Mouse (Mus musculus): ENCODE measurements around the gene Os9. TPM values are rescaled to one million over a fixed set of nuclear protein-coding genes. Genes with fewer than 3 reads are reported as not detected.
A peak's percentile ranks its signal among the peaks of the same experiment; 100 is the strongest.

Gene Os9
- polyA plus RNA-seq, 1 experiment = 114 TPM

DNA sequence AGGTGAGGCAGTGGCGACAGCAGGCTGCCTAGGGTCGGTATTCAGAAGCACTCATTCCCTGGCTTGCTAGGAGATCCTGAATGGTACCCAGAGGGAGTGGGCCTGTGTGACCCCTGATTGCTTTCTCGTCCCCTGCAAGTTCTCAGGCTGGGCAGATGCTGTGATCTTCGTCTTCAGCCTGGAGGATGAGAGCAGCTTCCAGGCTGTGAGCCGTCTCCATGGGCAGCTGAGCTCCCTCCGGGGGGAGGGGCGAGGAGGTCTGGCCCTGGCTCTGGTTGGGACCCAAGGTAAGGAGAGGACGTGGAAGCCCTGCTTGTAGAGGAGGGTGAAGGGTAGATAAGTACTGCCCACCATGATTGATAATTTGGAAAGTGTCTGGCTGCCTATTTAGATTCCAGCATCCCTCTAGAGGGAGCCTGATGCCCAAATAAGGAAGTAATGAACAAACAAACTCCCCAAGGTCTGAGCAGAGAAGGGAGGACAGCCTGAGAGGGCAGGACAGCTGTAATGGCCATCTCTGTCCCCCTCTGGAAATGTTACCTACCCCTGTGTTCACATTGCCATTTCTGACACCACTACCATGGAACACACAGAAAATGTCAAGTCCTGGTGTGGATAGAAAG, 37.5 kb downstream of the Os9 start:
- Histone ChIP-seq H3K4me3 (ENCODE audit: insufficient read depth, low read depth, low read length) (no peak overlapping the region), H3K27ac (ENCODE audit: insufficient read depth, low read depth, low read length) (no peak overlapping the region), H3K27me3 (replicated peaks; ENCODE audit: control insufficient read depth, insufficient read depth, low read length) (peaks cover 5% of the 10 kb centered on the region), H3K4me1 (ENCODE audit: control insufficient read depth, insufficient read depth, low read length) (0 out of 2 replicates have a peak, but pooled peaks cover under 1% of the 10 kb centered on the region), H3K36me3 (ENCODE audit: control insufficient read depth, insufficient read depth, low read length) (no peaks in the 10 kb centered on the region)
- TF ChIP-seq CTCF (conservative IDR thresholded peaks at IDR 0.05; ENCODE audit: insufficient read depth, insufficient read length, low read depth, low read length) (no peak), POLR2A (IDR thresholded peaks at IDR 0.05; ENCODE audit: low read depth, low read length) (no peak)
- 46% methylated on average over 8 of the region's 8 CpGs for WGBS
- no peak for DNase-seq

DNA sequence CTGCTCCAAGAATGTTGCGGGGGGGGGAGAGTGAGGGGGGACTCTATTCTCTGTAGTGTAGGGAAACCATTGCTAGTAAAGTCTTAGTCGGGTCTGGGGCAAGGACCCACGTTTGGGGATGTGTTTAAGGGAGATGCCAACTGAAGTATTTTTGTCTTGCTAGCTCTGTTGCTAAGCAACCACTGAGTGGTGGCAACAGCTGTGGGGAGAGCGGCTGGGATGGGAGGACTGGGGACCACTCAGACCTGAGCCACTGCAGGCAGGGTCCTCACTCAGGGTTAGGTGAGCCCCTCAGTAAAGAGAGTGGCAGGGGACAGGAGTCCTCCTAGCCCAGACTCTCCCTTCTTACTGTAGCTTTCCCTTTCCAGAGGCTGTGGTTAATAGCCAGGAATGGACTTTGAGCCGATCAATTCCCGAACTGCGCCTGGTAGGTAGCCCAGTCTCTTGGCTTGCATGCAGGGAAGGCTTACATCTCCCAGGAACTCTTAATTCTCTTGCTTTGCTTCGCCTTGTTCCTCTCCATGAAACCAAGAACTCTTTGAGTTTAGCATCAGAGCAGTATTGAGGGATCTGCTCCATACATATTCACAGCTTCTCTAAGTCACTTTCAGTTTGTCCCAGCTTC, 38.8 kb downstream of the Os9 start:
- H3K27ac ChIP-seq (ENCODE audit: insufficient read depth, low read depth, low read length) = no peak overlapping the region
- no peaks in the 10 kb centered on the region for H3K36me3 ChIP-seq (ENCODE audit: control insufficient read depth, insufficient read depth, low read length)
- TF ChIP-seq POLR2A (IDR thresholded peaks at IDR 0.05; ENCODE audit: low read depth, low read length) (no peak), CTCF (conservative IDR thresholded peaks at IDR 0.05; ENCODE audit: insufficient read depth, insufficient read length, low read depth, low read length) (no peak)
- WGBS = 39% methylated on average over 8 of the region's 8 CpGs
- no peak overlapping the region for H3K4me3 ChIP-seq (ENCODE audit: insufficient read depth, low read depth, low read length)
- H3K27me3 ChIP-seq (replicated peaks; ENCODE audit: control insufficient read depth, insufficient read depth, low read length) = peaks cover 7% of the 10 kb centered on the region
- 0 out of 2 replicates have a peak, but pooled peaks cover 2% of the 10 kb centered on the region for H3K4me1 ChIP-seq (ENCODE audit: control insufficient read depth, insufficient read depth, low read length)
- DNase-seq = no peak

DNA sequence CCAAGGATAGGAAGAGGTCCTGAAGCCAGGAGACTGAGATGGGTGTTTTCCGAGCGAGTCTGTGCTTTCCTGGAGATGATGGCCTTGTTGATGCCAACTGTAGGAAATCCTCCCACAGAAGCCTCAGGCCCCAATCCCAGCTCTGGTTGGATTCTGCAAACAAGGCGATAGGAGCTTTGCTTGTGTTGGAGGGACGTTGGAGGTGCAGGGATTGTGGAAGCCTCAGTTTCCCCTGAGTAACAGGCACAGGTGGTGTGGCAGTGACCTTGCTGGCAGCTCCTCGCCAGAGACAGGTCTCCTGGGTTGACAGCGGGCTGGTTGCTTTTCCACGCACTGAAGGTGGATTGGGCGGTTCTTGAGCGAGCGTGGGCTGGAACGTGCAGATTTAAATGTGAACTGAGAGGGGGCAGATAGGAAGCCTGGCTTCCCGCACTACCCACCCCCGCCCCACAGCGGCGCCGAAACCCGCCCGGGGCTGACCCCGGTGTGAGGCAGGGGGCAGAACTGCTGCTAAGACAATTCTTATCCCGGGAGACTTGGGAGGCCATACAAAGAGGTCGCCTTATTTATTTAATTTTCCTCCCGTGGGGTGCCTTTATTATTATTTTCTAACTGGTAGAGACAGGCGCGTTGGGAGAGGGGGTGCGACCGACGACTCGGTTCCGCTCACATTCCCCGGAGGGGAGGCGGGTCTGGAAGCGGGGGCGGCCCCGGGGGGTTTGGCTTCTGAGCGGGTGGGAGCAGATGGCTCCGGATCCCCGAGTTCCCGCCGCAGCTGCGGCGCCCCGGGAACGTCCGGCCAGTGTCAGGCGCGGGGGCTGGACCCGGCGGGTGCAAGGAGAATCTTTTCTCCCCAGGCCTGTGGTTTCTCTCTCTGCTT, 39.8 kb downstream of the Os9 start:
- DNase-seq = no peak
- H3K4me3 ChIP-seq (ENCODE audit: insufficient read depth, low read depth, low read length) = 0 out of 2 replicates have a peak overlapping the region, but pooled peaks have one; percentile 13
- H3K36me3 ChIP-seq (ENCODE audit: control insufficient read depth, insufficient read depth, low read length) = no peaks in the 10 kb centered on the region
- H3K4me1 ChIP-seq (ENCODE audit: control insufficient read depth, insufficient read depth, low read length) = 0 out of 2 replicates have a peak, but pooled peaks cover 2% of the 10 kb centered on the region
- peaks cover 7% of the 10 kb centered on the region for H3K27me3 ChIP-seq (replicated peaks; ENCODE audit: control insufficient read depth, insufficient read depth, low read length)
- H3K27ac ChIP-seq (ENCODE audit: insufficient read depth, low read depth, low read length) = no peak overlapping the region
- WGBS = 7% methylated on average over 48 of the region's 48 CpGs
- no peak for TF ChIP-seq CTCF (conservative IDR thresholded peaks at IDR 0.05; ENCODE audit: insufficient read depth, insufficient read length, low read depth, low read length)

DNA sequence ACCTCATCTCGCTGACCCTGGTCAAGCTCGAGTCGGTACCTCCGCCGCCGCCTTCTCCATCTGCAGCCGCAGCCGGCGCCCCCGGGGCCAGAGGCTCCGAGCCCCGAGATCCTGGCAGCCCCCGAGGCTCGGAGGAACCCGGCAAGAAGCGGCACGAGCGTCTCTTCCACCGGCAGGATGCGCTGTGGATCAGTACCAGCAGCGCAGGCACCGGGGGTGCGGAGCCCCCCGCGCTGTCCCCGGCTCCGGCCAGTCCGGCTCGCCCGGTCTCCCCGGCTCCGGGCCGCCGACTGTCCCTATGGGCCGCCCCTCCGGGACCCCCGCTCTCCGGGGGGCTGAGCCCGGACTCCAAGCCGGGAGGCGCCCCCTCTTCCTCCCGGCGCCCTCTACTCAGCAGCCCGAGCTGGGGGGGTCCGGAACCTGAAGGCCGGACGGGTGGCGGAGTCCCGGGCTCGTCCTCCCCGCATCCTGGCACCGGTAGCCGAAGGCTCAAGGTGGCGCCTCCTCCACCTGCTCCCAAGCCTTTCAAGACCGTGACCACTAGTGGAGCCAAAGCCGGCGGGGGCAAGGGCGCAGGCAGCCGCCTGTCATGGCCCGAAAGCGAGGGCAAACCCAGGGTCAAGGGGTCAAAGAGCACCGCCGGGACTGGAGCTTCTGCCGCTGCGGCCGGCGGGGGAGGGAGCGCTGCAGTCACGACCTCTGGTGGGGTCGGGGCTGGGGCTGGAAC, 41.1 kb downstream of the Os9 start:
- Histone ChIP-seq H3K27me3 (replicated peaks; ENCODE audit: control insufficient read depth, insufficient read depth, low read length) (peaks cover 7% of the 10 kb centered on the region), H3K27ac (ENCODE audit: insufficient read depth, low read depth, low read length) (no peak overlapping the region), H3K36me3 (ENCODE audit: control insufficient read depth, insufficient read depth, low read length) (no peaks in the 10 kb centered on the region), H3K4me1 (ENCODE audit: control insufficient read depth, insufficient read depth, low read length) (0 out of 2 replicates have a peak, but pooled peaks cover 2% of the 10 kb centered on the region), H3K4me3 (ENCODE audit: insufficient read depth, low read depth, low read length) (peak overlapping the region; percentile 31)
- TF ChIP-seq POLR2A (IDR thresholded peaks at IDR 0.05; ENCODE audit: low read depth, low read length) = no peak
- TF ChIP-seq CTCF (conservative IDR thresholded peaks at IDR 0.05; ENCODE audit: insufficient read depth, insufficient read length, low read depth, low read length) = peak; percentile 14; the same call in 1 of the 2 replicates
- DNase-seq = no peak
- 5% methylated on average over 67 of the region's 70 CpGs for WGBS

DNA sequence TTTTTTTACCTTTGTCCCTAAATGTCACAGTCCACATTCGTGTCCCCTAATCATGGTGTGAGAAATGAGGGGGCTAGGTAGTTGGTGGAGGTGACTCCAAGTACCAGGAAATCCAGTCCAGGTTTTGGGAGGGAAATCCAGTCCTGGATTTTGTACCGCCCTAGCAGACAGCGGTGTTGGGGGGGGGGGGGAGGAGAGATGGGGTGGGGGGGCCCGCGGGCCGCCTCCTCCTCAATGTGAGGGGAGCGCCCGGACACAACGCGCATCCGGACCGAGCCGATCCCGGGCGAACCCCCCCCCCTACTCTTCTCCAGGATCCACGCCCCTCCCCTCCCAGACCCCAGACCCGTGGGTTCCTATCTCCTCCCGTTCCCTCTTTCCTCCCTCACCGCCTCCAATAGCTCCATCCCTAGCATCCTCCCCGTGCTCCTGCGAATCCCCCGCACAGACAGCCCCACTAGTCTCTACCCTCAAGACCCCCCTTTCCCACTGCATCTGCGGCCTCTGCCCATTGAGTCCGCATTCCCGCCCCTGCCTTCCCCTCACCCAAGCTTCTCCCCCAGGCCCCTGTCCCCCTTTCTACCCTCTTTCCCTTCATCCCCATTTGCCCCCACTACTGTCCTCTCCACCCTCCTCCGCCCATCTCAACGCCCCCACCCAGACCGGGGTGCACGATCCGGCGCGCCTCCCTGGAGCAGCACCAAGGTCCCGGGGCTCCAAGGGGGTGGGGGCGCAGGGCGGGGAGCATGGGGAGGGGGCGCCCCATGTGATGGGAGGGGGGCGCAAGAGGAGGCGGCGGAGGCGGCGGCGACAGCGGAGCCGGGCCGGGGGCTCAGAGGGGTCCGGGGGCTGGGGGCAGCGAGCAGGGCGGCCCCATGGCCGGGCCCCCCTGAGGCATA, 42.0 kb downstream of the Os9 start:
- H3K4me3 ChIP-seq (ENCODE audit: insufficient read depth, low read depth, low read length) = peak overlapping the region; percentile 31
- peaks cover 7% of the 10 kb centered on the region for H3K27me3 ChIP-seq (replicated peaks; ENCODE audit: control insufficient read depth, insufficient read depth, low read length)

More for the DNA sequence above, 42.0 kb downstream of the Os9 start:
- TF ChIP-seq POLR2A (IDR thresholded peaks at IDR 0.05; ENCODE audit: low read depth, low read length) = no peak
- TF ChIP-seq CTCF (conservative IDR thresholded peaks at IDR 0.05; ENCODE audit: insufficient read depth, insufficient read length, low read depth, low read length) = no peak
- no peaks in the 10 kb centered on the region for H3K36me3 ChIP-seq (ENCODE audit: control insufficient read depth, insufficient read depth, low read length)
- 8% methylated on average over 40 of the region's 49 CpGs for WGBS
- no peak overlapping the region for H3K27ac ChIP-seq (ENCODE audit: insufficient read depth, low read depth, low read length)
- H3K4me1 ChIP-seq (ENCODE audit: control insufficient read depth, insufficient read depth, low read length) = 0 out of 2 replicates have a peak, but pooled peaks cover 2% of the 10 kb centered on the region
- no peak for DNase-seq
